Mouse (Mus musculus) naive thymus-derived CD4-positive, alpha-beta T cell, adult 2 months (primary cell): Measurements from ENCODE around the gene Shh.

ENCODE experiments used
- DNase-seq: peaks from one replicate; pipeline ENCODE4 v3.0.0-alpha.2; 2011; ENCODE audit warnings: low read depth

Gene Shh

GRCm38 (mm10) chr5:28459456-28460225, 7.4 kb downstream of the Shh start:
- no peak for DNase-seq

GRCm38 (mm10) chr5:28458821-28459240, 8.2 kb downstream of the Shh start:
- DNase-seq, result no peak

- no peak for DNase-seq
Observed at GRCm38 (mm10) chr5:28457921-28458641, 9.0 kb downstream of the Shh start.

- DNase-seq, result no peak
Observed at GRCm38 (mm10) chr5:28456366-28456765, 10.7 kb downstream of the Shh start.

GRCm38 (mm10) chr5:28455721-28456120, 11.3 kb downstream of the Shh start:
- no peak for DNase-seq

- no peak for DNase-seq
Observed at GRCm38 (mm10) chr5:28454546-28454945, 12.5 kb downstream of the Shh start.

GRCm38 (mm10) chr5:28453523-28453922, 13.5 kb downstream of the Shh start:
- no peak for DNase-seq

- no peak for DNase-seq
Observed at GRCm38 (mm10) chr5:28453086-28453485, 14.0 kb downstream of the Shh start.

GRCm38 (mm10) chr5:28451053-28451638, 15.9 kb downstream of the Shh start:
- DNase-seq, result peak; percentile 77

GRCm38 (mm10) chr5:28450126-28450890, 16.7 kb downstream of the Shh start:
- DNase-seq, result no peak

GRCm38 (mm10) chr5:28425926-28426325, 41.1 kb downstream of the Shh start:
- DNase-seq, result no peak

- DNase-seq, result no peak
Observed at GRCm38 (mm10) chr5:28423781-28424180, 43.3 kb downstream of the Shh start.

- no peak for DNase-seq
Observed at GRCm38 (mm10) chr5:28419640-28420265, 47.3 kb downstream of the Shh start.

GRCm38 (mm10) chr5:28418734-28419133, 48.3 kb downstream of the Shh start:
- DNase-seq, result no peak

GRCm38 (mm10) chr5:28416029-28416428, 51.0 kb downstream of the Shh start:
- DNase-seq, result no peak

- no peak for DNase-seq
Observed at GRCm38 (mm10) chr5:28414076-28414475, 53.0 kb downstream of the Shh start.

- no peak for DNase-seq
Observed at GRCm38 (mm10) chr5:28413533-28413932, 53.5 kb downstream of the Shh start.

GRCm38 (mm10) chr5:28412006-28412685, 54.9 kb downstream of the Shh start:
- DNase-seq, result no peak
